Mouse (Mus musculus) liver, postnatal 0 days (tissue): ENCODE results near the gene Sestd1. TPM values are rescaled to one million over a fixed set of nuclear protein-coding genes. Genes with fewer than 3 reads are reported as not detected.

Source experiments
- ATAC-seq: fragments of 200-750 bp; cut with Nextera tagmentation; 2 replicates; pipeline ENCODE4 v1.8.0; 2017; ENCODE audit warnings: mild to moderate bottlenecking, moderate library complexity
- DNase-seq: peaks from one replicate; pipeline ENCODE4 v3.0.0-alpha.2; 2016
- H3K27ac ChIP-seq: fragments of 300-500 bp; sonication (generic); 2 replicates; pipeline ENCODE4 v1.5.1; 2014; ENCODE audit warnings: antibody characterized with exemption, moderate library complexity, mild to moderate bottlenecking, low read depth
- H3K27me3 ChIP-seq: fragments of 300-500 bp; sonication (generic); 2 replicates; pipeline ENCODE4 v1.6.1; 2014; ENCODE audit warnings: low read length, control low read depth, mixed read lengths; ENCODE audit not compliant: insufficient read depth
- H3K36me3 ChIP-seq: fragments of 300-500 bp; sonication (generic); replicated peaks from 2 replicates; pipeline ENCODE4 v1.6.1; 2014; ENCODE audit warnings: mild to moderate bottlenecking, control low read depth, low read length, moderate library complexity, mixed read lengths; ENCODE audit not compliant: insufficient read depth
- H3K4me1 ChIP-seq: fragments of 300-500 bp; sonication (generic); 2 replicates; pipeline ENCODE4 v1.6.1; 2014; ENCODE audit warnings: antibody characterized with exemption, mild to moderate bottlenecking, control low read depth; ENCODE audit not compliant: insufficient read depth
- H3K4me2 ChIP-seq: fragments of 300-500 bp; sonication (generic); 2 replicates; pipeline ENCODE4 v1.6.1; 2014; ENCODE audit warnings: low read depth, mild to moderate bottlenecking, low read length, moderate library complexity, mixed read lengths
- H3K4me3 ChIP-seq: fragments of 300-500 bp; sonication (generic); 2 replicates; pipeline ENCODE4 v1.5.1; 2014; ENCODE audit warnings: low read depth, low read length
- H3K9ac ChIP-seq: fragments of 300-500 bp; sonication (generic); replicated peaks from 2 replicates; pipeline ENCODE4 v1.6.1; 2014; ENCODE audit warnings: mild to moderate bottlenecking, moderate library complexity
- H3K9me3 ChIP-seq: fragments of 300-500 bp; sonication (generic); 2 replicates; pipeline ENCODE4 v1.6.1; 2016; ENCODE audit warnings: mild to moderate bottlenecking, control low read depth, low read length, mixed read lengths
- CTCF ChIP-seq: sonication (generic); IDR thresholded peaks from 2 replicates; pipeline ENCODE4 v1.5.1; 2016; ENCODE audit warnings: antibody characterized with exemption, low read depth
- EP300 ChIP-seq: IDR thresholded peaks from 2 replicates; pipeline ENCODE4 v1.6.1; 2016; ENCODE audit warnings: antibody characterized with exemption, low read depth, mild to moderate bottlenecking
- WGBS: fragments of 180-500 bp; shearing (Covaris S2); extraction: QIAGEN DNeasy Blood & Tissue Kit; methylation state at CpG from one replicate; pipeline ENCODE4 v1.1.7; 2014; ENCODE audit not compliant: insufficient replicate concordance; 5-methylcytosine and 5-hydroxymethylcytosine counted together
- polyA plus RNA-seq: library from polyadenylated mRNA; unstranded; fragments of >200 nt; fragmentation: Nextera tagmentation; extraction: Ambion mirVana; gene quantifications from 2 replicates; pipeline ENCODE4 v1.2.1, GENCODE M21; 2015

Sestd1 gene
- polyA plus RNA-seq, 1 experiment from 2014 or later = 0.61 TPM

DNA sequence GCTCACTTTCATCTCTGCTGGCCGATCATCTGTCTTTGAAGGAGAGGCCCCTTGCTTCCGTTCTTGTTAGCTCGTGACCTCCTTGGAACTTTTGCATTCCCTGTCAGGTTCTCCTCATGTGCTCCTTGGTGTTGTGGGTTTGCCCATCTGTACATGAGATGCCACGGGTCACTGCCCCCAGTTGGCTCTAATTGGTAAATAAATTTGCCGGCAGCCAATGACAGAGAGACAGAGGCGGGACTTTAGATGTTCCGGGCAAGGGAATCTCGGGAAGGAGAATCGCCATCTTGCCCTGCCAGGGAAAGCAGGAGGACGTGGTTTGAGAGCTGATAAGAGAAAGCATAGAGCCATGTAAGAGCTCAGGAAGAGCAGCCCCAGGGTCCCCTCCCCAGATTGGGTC, 33.5 kb upstream of the Sestd1 start:
- Histone ChIP-seq H3K4me1 (no peaks in the 10 kb centered on the region), H3K27ac (no peak overlapping the region), H3K9me3 (no peaks in the 10 kb centered on the region), H3K36me3 (no peaks in the 10 kb centered on the region), H3K9ac (no peak overlapping the region), H3K4me2 (no peak overlapping the region), H3K4me3 (no peak overlapping the region), H3K27me3 (no peaks in the 10 kb centered on the region)
- 83% methylated on average over 10 of the region's 10 CpGs for WGBS
- ATAC-seq (no peak), DNase-seq (no peak)
- TF ChIP-seq EP300 = no peak
- TF ChIP-seq CTCF = no peak

DNA sequence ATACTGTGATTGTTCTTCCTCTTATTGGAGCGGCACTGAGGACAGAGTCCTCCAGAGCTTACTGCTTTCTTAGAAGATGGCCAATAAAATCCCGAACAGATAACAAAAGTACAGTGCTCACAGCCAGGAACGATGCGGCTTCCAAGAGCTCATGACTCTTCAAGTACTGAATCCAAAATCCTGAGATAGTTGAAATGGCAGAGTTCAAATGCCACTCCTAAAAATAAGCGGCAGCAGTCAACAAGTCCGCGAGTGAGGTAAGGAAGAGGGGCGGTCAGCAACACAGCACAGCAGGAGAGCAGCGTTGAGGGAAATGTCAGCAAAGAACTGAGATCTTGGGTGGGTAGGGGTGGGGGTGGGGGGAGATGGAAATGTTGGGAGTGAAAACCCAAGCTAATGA, 32.2 kb upstream of the Sestd1 start:
- Histone ChIP-seq H3K9ac (no peak overlapping the region), H3K36me3 (no peaks in the 10 kb centered on the region), H3K27ac (no peak overlapping the region), H3K4me3 (no peak overlapping the region), H3K4me2 (no peak overlapping the region), H3K27me3 (no peaks in the 10 kb centered on the region), H3K4me1 (no peaks in the 10 kb centered on the region), H3K9me3 (no peaks in the 10 kb centered on the region)
- ATAC-seq = no peak
- TF ChIP-seq EP300 = no peak
- no peak for DNase-seq
- 74% methylated on average over 9 of the region's 9 CpGs for WGBS

DNA sequence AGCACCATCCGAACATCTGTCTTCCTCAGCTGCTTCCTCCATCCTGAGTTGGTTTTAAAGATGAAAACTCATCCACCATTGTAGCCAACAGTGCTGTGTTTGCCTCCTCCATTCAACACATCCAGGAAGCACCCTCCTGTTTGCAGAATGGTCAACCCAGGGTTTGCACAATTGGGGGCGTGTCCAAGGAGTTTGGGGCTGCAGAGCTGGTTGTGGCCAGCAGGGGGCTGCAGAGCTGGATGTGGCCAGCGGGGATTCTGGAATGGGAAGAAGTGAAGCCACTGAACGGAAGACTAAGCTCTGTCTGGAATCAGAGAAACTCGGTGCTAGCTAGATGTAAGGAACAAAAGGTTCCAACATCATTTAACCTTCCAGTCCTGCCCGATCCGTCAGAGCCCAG, 28.9 kb upstream of the Sestd1 start:
- Histone ChIP-seq H3K9ac (no peak overlapping the region), H3K4me1 (no peaks in the 10 kb centered on the region), H3K27ac (no peak overlapping the region), H3K36me3 (no peaks in the 10 kb centered on the region), H3K27me3 (no peaks in the 10 kb centered on the region), H3K4me2 (no peak overlapping the region), H3K9me3 (no peaks in the 10 kb centered on the region), H3K4me3 (no peak overlapping the region)
- WGBS = 53% methylated on average over 7 of the region's 7 CpGs
- DNase-seq (peak; percentile 67), ATAC-seq (no peak)
- TF ChIP-seq CTCF = peak; percentile 66
- TF ChIP-seq EP300 = no peak

DNA sequence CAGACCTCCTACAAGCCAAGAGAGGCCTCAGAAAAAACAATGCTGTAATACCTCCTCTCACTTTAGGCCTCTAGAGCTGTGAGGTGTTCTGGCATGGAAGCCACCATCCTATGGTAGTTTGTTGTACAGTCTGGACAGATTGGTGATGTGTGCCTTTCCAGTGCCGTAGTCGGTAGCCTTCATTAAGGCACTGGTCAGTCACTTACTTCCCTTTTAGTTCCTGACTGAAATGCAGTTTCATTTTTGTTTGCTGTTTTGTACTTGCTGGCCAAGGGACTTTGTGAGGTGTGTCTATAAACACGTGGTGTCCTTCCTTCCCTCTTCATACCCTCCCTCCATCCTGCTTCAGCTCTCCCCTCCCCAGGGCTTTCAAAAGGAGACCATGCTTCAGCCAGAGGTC, 24.1 kb upstream of the Sestd1 start:
- WGBS = 45% methylated on average over 3 of the region's 3 CpGs

DNA sequence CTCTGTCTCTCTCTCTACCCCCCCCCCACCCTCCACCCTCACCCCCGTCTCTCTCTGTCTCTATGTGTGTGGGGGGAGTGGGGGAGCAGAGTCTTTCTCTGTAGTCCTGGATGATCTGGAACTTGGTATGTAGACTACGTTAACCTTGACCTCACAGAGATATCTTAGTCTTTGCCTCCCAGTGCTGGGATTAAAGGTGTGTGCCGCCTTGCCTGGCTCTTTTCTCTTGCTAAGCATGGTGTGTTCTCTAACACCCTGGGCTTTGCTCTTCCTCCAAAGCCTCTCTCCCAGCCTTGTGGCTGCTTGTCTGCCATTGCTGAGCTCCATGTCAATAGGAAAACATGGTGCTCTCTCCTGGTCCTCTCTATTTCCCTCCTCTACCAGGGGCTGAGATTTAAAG, 23.3 kb upstream of the Sestd1 start:
- 61% methylated on average over 3 of the region's 3 CpGs for WGBS
- H3K9ac ChIP-seq = no peak overlapping the region

More for the DNA sequence above, 24.1 kb upstream of the Sestd1 start:
- TF ChIP-seq CTCF (no peak), EP300 (no peak)
- H3K4me2 ChIP-seq = no peak overlapping the region
- H3K9ac ChIP-seq = no peak overlapping the region
- H3K9me3 ChIP-seq = no peaks in the 10 kb centered on the region
- no peak overlapping the region for H3K27ac ChIP-seq
- H3K4me1 ChIP-seq = no peaks in the 10 kb centered on the region
- no peak for ATAC-seq
- H3K36me3 ChIP-seq = no peaks in the 10 kb centered on the region
- DNase-seq = no peak
- no peaks in the 10 kb centered on the region for H3K27me3 ChIP-seq
- H3K4me3 ChIP-seq = no peak overlapping the region

DNA sequence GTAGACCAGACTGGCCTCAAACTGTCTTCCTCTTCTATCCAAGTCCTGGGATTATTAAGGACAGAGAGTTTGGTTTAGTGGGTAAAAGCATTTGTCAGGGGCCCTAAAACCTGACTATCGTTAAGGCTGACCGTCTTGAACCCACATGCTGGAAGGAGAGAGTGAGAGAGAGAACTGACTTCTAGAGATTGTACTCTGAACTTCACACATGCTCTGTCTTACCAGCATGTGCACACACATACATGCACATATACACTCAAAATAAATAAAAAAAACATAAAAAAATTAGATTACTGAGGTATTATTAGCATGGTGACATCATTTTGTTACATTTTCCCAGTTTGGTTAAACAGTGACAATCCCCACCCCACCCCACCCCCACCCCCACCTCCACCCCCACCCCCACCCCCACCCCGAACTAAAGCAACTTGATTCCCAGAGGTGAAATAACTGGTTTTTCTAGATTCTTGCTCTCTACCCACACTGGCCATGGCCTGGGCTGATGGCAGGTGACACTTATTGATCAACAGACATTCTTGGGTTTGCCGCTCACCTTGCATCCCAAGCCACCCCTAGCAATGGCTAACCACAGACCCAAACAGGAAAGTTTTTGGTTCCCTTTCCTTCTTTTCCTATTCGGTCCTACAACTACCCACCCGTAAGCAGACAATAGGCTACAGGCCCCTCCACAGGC, 22.4 kb upstream of the Sestd1 start:
- no peaks in the 10 kb centered on the region for H3K27me3 ChIP-seq
- no peak for TF ChIP-seq EP300
- TF ChIP-seq CTCF = no peak
- 59% methylated on average over 6 of the region's 6 CpGs for WGBS
- no peak overlapping the region for H3K4me3 ChIP-seq
- H3K4me1 ChIP-seq = no peaks in the 10 kb centered on the region
- H3K9me3 ChIP-seq = no peaks in the 10 kb centered on the region
- DNase-seq (no peak), ATAC-seq (no peak)
- no peak overlapping the region for H3K27ac ChIP-seq
- H3K36me3 ChIP-seq = no peaks in the 10 kb centered on the region
- H3K9ac ChIP-seq = no peak overlapping the region
- H3K4me2 ChIP-seq = no peak overlapping the region

More for the DNA sequence above, 23.3 kb upstream of the Sestd1 start:
- TF ChIP-seq EP300 (no peak), CTCF (no peak)
- ATAC-seq (no peak), DNase-seq (no peak)
- Histone ChIP-seq H3K9me3 (no peaks in the 10 kb centered on the region), H3K27me3 (no peaks in the 10 kb centered on the region), H3K36me3 (no peaks in the 10 kb centered on the region), H3K27ac (no peak overlapping the region), H3K4me1 (no peaks in the 10 kb centered on the region), H3K4me3 (no peak overlapping the region), H3K4me2 (no peak overlapping the region)
